Mouse (Mus musculus) lung, postnatal 14 days (tissue): ENCODE data around the gene Pdzrn3.

Experiments used
- DNase-seq: peaks from one replicate; pipeline ENCODE4 v3.0.0; 2021

Gene Pdzrn3

GRCm38 (mm10) chr6:101246137-101246536 is 131.6 kb downstream of the Pdzrn3 start:
- no peak for DNase-seq

- DNase-seq, result no peak
Measured at GRCm38 (mm10) chr6:101244355-101244754, 133.3 kb downstream of the Pdzrn3 start.

- no peak for DNase-seq
Measured at GRCm38 (mm10) chr6:101243189-101243815, 134.4 kb downstream of the Pdzrn3 start.

- no peak for DNase-seq
Measured at GRCm38 (mm10) chr6:101236641-101237246, 141.0 kb downstream of the Pdzrn3 start.

GRCm38 (mm10) chr6:101236230-101236629 is 141.5 kb downstream of the Pdzrn3 start:
- DNase-seq, result no peak

GRCm38 (mm10) chr6:101234349-101234748 is 143.3 kb downstream of the Pdzrn3 start:
- DNase-seq, result no peak

GRCm38 (mm10) chr6:101233680-101234079 is 144.0 kb downstream of the Pdzrn3 start:
- DNase-seq, result no peak

GRCm38 (mm10) chr6:101227294-101227855 is 150.3 kb downstream of the Pdzrn3 start:
- DNase-seq, result no peak

- DNase-seq, result no peak
Measured at GRCm38 (mm10) chr6:101220307-101220706, 157.4 kb downstream of the Pdzrn3 start.

- no peak for DNase-seq
Measured at GRCm38 (mm10) chr6:101219004-101219403, 158.7 kb downstream of the Pdzrn3 start.

GRCm38 (mm10) chr6:101218197-101218596 is 159.5 kb downstream of the Pdzrn3 start:
- DNase-seq, result no peak

- DNase-seq, result no peak
Measured at GRCm38 (mm10) chr6:101217756-101218155, 159.9 kb downstream of the Pdzrn3 start.

- DNase-seq, result peak; percentile 45
Measured at GRCm38 (mm10) chr6:101215436-101215791, 162.3 kb downstream of the Pdzrn3 start.

- DNase-seq, result no peak
Measured at GRCm38 (mm10) chr6:101214734-101215435, 162.8 kb downstream of the Pdzrn3 start.

GRCm38 (mm10) chr6:101213066-101213465 is 164.6 kb downstream of the Pdzrn3 start:
- DNase-seq, result no peak

- no peak for DNase-seq
Measured at GRCm38 (mm10) chr6:101212086-101212485, 165.6 kb downstream of the Pdzrn3 start.

- no peak for DNase-seq
Measured at GRCm38 (mm10) chr6:101211361-101211841, 166.3 kb downstream of the Pdzrn3 start.

- no peak for DNase-seq
Measured at GRCm38 (mm10) chr6:101198943-101199298, 178.8 kb downstream of the Pdzrn3 start.

- DNase-seq, result no peak
Measured at GRCm38 (mm10) chr6:101198284-101198942, 179.3 kb downstream of the Pdzrn3 start.

- peak; percentile 79 for DNase-seq
Measured at GRCm38 (mm10) chr6:101197642-101198041, 180.1 kb downstream of the Pdzrn3 start.

GRCm38 (mm10) chr6:101195891-101196290 is 181.8 kb downstream of the Pdzrn3 start:
- DNase-seq, result no peak

- DNase-seq, result no peak
Measured at GRCm38 (mm10) chr6:101194386-101194925, 183.2 kb downstream of the Pdzrn3 start.

GRCm38 (mm10) chr6:101191576-101191975 is 186.1 kb downstream of the Pdzrn3 start:
- DNase-seq, result no peak
